Mouse (Mus musculus): ENCODE data around the gene Sncb.

DNA sequence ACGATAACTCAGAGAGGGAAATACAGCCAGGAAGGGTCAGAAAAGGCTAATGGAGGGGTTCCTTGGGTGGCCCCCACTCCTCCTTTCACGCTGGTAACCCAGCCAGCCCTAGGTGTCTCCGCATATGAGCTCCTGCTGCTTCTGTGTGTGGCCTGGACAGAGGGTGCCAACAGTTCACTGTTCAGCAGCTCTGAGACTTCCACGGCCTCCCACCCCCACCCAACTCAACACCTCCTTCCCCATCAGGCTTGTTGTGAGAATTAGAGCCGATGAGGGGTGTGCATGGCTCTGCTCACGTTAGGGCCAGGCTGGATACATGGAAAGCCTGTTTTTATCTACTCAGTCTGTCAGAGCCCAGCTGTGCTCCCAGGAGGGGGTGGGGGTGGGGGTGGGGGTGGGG lies 20.3 kb downstream of the Sncb start:
- no peak for TF ChIP-seq CTCF (IDR thresholded peaks at IDR 0.05; ENCODE audit: extremely low read depth, insufficient read length, insufficient replicate concordance, low read depth, low read length)
- TF ChIP-seq POLR2A (IDR thresholded peaks at IDR 0.05; ENCODE audit: low read depth, low read length): no peak

All from small intestine, adult 2 months (tissue).